Mouse (Mus musculus): ENCODE measurements at regions not wholly inside any gene's neighbourhood (a gene's known extent, or its start where the extent isn't known, plus 50 kb on each side); places are given as distances from the start of the nearest gene placed in this dataset.

DNA sequence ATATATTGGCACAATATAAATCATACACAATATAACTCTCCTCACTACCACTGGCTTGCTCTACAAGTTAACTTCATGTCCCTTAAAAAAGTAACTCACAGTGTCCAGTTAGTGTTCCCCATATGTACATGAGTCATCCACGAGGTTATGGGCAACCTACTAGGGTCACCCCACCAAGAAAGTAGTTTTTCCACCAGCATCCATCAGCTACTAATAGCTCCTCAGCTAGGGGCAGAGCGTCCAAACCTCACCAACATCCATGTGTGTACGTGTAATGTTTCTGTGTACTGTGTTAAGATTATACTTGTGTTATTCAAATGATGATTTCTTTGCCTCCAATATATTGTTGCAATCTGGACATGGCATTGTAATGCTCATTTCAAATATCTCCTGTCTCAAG, 264.7 kb upstream of the 9630041A04Rik start:
- Histone ChIP-seq H3K9ac (no peak overlapping the region), H3K4me3 (replicated peaks) (no peak overlapping the region), H3K27me3 (replicated peaks) (no peaks in the 10 kb centered on the region), H3K27ac (no peak overlapping the region), H3K4me1 (no peaks in the 10 kb centered on the region), H3K4me2 (no peak overlapping the region), H3K9me3 (no peaks in the 10 kb centered on the region), H3K36me3 (no peaks in the 10 kb centered on the region)
- ATAC-seq (ENCODE audit: insufficient read depth, low FRiP score, low read depth) = no peak
- WGBS = 79% methylated on average over 3 of the region's 3 CpGs

- Histone ChIP-seq H3K36me3 (no peaks in the 10 kb centered on the region), H3K4me2 (no peak overlapping the region), H3K9ac (no peak overlapping the region), H3K4me1 (no peaks in the 10 kb centered on the region), H3K27ac (no peak overlapping the region), H3K4me3 (replicated peaks) (no peak overlapping the region), H3K27me3 (replicated peaks) (no peaks in the 10 kb centered on the region), H3K9me3 (no peaks in the 10 kb centered on the region)
- 86% methylated on average over 14 of the region's 14 CpGs for WGBS
- no peak for ATAC-seq (ENCODE audit: insufficient read depth, low FRiP score, low read depth)
Measured at GRCm38 (mm10) chr9:101595101-101595650, 266.5 kb upstream of the 9630041A04Rik start.

- Histone ChIP-seq H3K36me3 (no peaks in the 10 kb centered on the region), H3K9ac (no peak overlapping the region), H3K27me3 (replicated peaks) (no peaks in the 10 kb centered on the region), H3K4me2 (no peak overlapping the region), H3K4me1 (no peaks in the 10 kb centered on the region), H3K4me3 (replicated peaks) (no peak overlapping the region), H3K27ac (no peak overlapping the region), H3K9me3 (no peaks in the 10 kb centered on the region)
- 64% methylated on average over 8 of the region's 8 CpGs for WGBS
- no peak for ATAC-seq (ENCODE audit: insufficient read depth, low FRiP score, low read depth)
Measured at GRCm38 (mm10) chr9:101592621-101593020, 269.0 kb upstream of the 9630041A04Rik start.

DNA sequence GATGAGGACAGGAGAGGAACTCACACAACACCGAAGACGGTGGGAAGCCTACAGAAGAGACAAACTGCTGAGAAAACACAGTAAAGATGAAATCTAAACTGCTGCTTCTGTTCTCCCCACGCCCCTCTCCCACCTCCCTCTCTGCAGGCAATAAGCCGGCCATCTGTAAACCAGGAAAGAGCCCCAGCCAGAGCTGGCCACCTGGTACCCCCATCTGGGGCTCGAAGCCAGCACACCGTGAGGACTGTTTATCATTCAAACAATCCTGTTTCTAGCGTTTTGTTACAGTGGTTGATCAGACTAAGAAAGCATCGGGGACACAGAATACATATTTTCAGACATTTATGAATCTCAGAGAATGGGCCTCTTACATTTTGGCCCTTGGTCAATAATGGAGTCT, 270.0 kb upstream of the 9630041A04Rik start:
- Histone ChIP-seq H3K36me3 (no peaks in the 10 kb centered on the region), H3K9ac (no peak overlapping the region), H3K9me3 (no peaks in the 10 kb centered on the region), H3K27ac (no peak overlapping the region), H3K4me1 (no peaks in the 10 kb centered on the region), H3K27me3 (replicated peaks) (no peaks in the 10 kb centered on the region), H3K4me2 (no peak overlapping the region), H3K4me3 (replicated peaks) (no peak overlapping the region)
- 55% methylated on average over 8 of the region's 8 CpGs for WGBS
- ATAC-seq (ENCODE audit: insufficient read depth, low FRiP score, low read depth) = no peak

DNA sequence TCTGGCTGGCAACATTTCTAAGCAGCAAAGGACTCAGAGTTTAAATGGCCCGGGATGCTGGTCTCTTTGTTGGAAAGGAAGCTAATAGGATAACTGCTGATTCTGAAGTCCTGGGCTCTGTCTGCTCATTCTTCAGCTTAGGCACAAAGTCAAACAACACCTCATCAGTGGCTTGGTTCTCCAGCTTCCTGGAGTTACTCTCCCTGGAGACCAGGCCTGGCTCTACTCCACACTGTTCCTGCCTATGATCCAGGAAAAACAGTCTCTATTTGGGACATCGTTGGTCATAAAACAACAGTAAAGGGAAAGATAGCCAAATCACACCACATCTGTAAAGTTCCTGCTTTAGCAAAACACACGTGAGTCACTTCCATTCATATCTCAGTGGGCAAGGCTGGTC, 271.3 kb upstream of the 9630041A04Rik start:
- Histone ChIP-seq H3K9me3 (no peaks in the 10 kb centered on the region), H3K4me3 (replicated peaks) (no peak overlapping the region), H3K27me3 (replicated peaks) (no peaks in the 10 kb centered on the region), H3K9ac (no peak overlapping the region), H3K36me3 (no peaks in the 10 kb centered on the region), H3K27ac (no peak overlapping the region), H3K4me2 (no peak overlapping the region), H3K4me1 (no peaks in the 10 kb centered on the region)
- WGBS = 80% methylated on average over 3 of the region's 3 CpGs
- no peak for ATAC-seq (ENCODE audit: insufficient read depth, low FRiP score, low read depth)

GRCm38 (mm10) chr9:101581064-101581463, 280.6 kb upstream of the 9630041A04Rik start:
- H3K4me1 ChIP-seq = no peaks in the 10 kb centered on the region
- H3K27ac ChIP-seq = no peak overlapping the region
- no peaks in the 10 kb centered on the region for H3K36me3 ChIP-seq
- 87% methylated on average over 4 of the region's 4 CpGs for WGBS
- ATAC-seq (ENCODE audit: insufficient read depth, low FRiP score, low read depth) = no peak
- H3K4me2 ChIP-seq = no peak overlapping the region
- no peak overlapping the region for H3K4me3 ChIP-seq (replicated peaks)
- no peak overlapping the region for H3K9ac ChIP-seq
- no peaks in the 10 kb centered on the region for H3K27me3 ChIP-seq (replicated peaks)
- no peaks in the 10 kb centered on the region for H3K9me3 ChIP-seq

GRCm38 (mm10) chr9:101570714-101571113, 290.9 kb upstream of the 9630041A04Rik start:
- WGBS = 36% methylated on average over 4 of the region's 4 CpGs

DNA sequence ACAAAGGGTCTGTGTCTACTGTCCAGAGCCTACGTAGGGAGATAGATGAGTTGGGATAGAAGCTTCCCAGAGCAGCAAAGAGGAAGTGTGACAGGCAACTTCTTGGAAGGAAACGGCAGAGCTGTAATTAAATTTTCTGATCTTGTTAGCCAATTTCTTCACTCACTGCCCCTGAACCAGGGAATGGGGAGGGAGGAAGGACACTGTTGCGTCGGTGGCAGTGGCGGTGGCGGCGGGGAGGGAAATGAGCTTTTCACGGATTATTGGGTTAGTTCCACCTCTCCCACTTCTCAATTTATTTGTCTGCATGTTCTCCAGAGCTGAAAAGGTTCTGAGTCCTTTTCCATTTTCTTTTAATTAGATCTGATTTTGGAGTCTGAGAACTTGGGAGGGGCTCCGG, 298.4 kb upstream of the 9630041A04Rik start:
- ATAC-seq (ENCODE audit: insufficient read depth, low FRiP score, low read depth) = no peak
- Histone ChIP-seq H3K4me1 (no peaks in the 10 kb centered on the region), H3K4me2 (no peak overlapping the region), H3K9me3 (no peaks in the 10 kb centered on the region), H3K27ac (no peak overlapping the region), H3K9ac (no peak overlapping the region), H3K27me3 (replicated peaks) (no peaks in the 10 kb centered on the region), H3K4me3 (replicated peaks) (no peak overlapping the region), H3K36me3 (no peaks in the 10 kb centered on the region)
- 74% methylated on average over 9 of the region's 9 CpGs for WGBS

More at GRCm38 (mm10) chr9:101570714-101571113, 290.9 kb upstream of the 9630041A04Rik start:
- no peak for ATAC-seq (ENCODE audit: insufficient read depth, low FRiP score, low read depth)
- Histone ChIP-seq H3K9ac (no peak overlapping the region), H3K9me3 (no peaks in the 10 kb centered on the region), H3K4me1 (no peaks in the 10 kb centered on the region), H3K27me3 (replicated peaks) (no peaks in the 10 kb centered on the region), H3K4me3 (replicated peaks) (no peak overlapping the region), H3K36me3 (no peaks in the 10 kb centered on the region), H3K27ac (no peak overlapping the region), H3K4me2 (no peak overlapping the region)

GRCm38 (mm10) chr9:101559366-101559765, 302.3 kb upstream of the 9630041A04Rik start:
- H3K4me1 ChIP-seq = no peaks in the 10 kb centered on the region
- H3K4me3 ChIP-seq (replicated peaks) = no peak overlapping the region
- no peak for ATAC-seq (ENCODE audit: insufficient read depth, low FRiP score, low read depth)
- H3K36me3 ChIP-seq = no peaks in the 10 kb centered on the region
- H3K4me2 ChIP-seq = no peak overlapping the region
- WGBS = 57% methylated on average over 11 of the region's 11 CpGs
- H3K27ac ChIP-seq = no peak overlapping the region
- H3K9me3 ChIP-seq = no peaks in the 10 kb centered on the region
- H3K27me3 ChIP-seq (replicated peaks) = no peaks in the 10 kb centered on the region
- no peak overlapping the region for H3K9ac ChIP-seq

GRCm38 (mm10) chr9:101555011-101555673, 303.5 kb upstream of the Ppp2r3a start:
- ATAC-seq (ENCODE audit: insufficient read depth, low FRiP score, low read depth) = peak; percentile 73; the same call in 1 of the 2 replicates
- no peak overlapping the region for H3K4me2 ChIP-seq
- no peaks in the 10 kb centered on the region for H3K4me1 ChIP-seq
- no peak overlapping the region for H3K27ac ChIP-seq
- no peak overlapping the region for H3K4me3 ChIP-seq (replicated peaks)
- H3K9ac ChIP-seq = no peak overlapping the region
- 25% methylated on average over 5 of the region's 5 CpGs for WGBS
- H3K9me3 ChIP-seq = no peaks in the 10 kb centered on the region
- H3K36me3 ChIP-seq = no peaks in the 10 kb centered on the region
- H3K27me3 ChIP-seq (replicated peaks) = no peaks in the 10 kb centered on the region

DNA sequence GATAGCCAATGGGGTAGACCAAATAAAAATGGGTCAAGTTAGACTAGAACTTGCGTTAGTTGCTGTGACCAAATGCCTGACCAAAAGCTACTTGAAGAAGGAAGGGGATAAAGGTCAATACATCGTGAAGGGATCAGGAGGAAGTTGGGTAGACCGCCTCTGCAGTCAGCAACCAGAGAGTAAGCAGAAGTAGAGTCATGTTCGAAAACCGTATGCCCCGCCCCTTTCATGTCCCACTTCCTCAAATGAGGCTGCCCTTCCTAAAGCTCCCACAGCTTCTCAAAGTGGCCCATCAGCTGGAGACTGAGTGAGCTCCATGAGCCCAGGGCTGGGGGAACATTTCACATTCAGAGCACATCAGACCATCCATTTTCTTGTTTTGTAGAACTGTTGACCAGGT, 301.2 kb upstream of the Ppp2r3a start:
- Histone ChIP-seq H3K27me3 (replicated peaks) (no peaks in the 10 kb centered on the region), H3K4me2 (no peak overlapping the region), H3K9ac (no peak overlapping the region), H3K9me3 (no peaks in the 10 kb centered on the region), H3K36me3 (no peaks in the 10 kb centered on the region), H3K4me1 (no peaks in the 10 kb centered on the region), H3K27ac (no peak overlapping the region), H3K4me3 (replicated peaks) (no peak overlapping the region)
- ATAC-seq (ENCODE audit: insufficient read depth, low FRiP score, low read depth) = no peak
- 91% methylated on average over 6 of the region's 6 CpGs for WGBS

- 52% methylated on average over 3 of the region's 3 CpGs for WGBS
- no peak overlapping the region for H3K4me2 ChIP-seq
- H3K4me3 ChIP-seq (replicated peaks) = no peak overlapping the region
- no peaks in the 10 kb centered on the region for H3K9me3 ChIP-seq
- no peaks in the 10 kb centered on the region for H3K4me1 ChIP-seq
- H3K27me3 ChIP-seq (replicated peaks) = no peaks in the 10 kb centered on the region
- H3K9ac ChIP-seq = no peak overlapping the region
- no peak for ATAC-seq (ENCODE audit: insufficient read depth, low FRiP score, low read depth)
- H3K27ac ChIP-seq = no peak overlapping the region
- H3K36me3 ChIP-seq = no peaks in the 10 kb centered on the region
Measured at GRCm38 (mm10) chr9:101551256-101551655, 299.7 kb upstream of the Ppp2r3a start.

Data from stomach, embryonic 15.5 days (tissue).